Mouse (Mus musculus) heart, postnatal 0 days (tissue): ENCODE measurements around the gene Asb16.

Experiments
- CTCF ChIP-seq: IDR thresholded peaks from 2 replicates; pipeline ENCODE4 v1.5.1; 2016; ENCODE audit warnings: antibody characterized with exemption, control low read depth, low read depth
- EP300 ChIP-seq: IDR thresholded peaks from 2 replicates; pipeline ENCODE4 v1.6.1; 2016; ENCODE audit warnings: antibody characterized with exemption, low read depth

- no peak for TF ChIP-seq CTCF
- TF ChIP-seq EP300, result no peak
Measured at GRCm38 (mm10) chr11:102228191-102228545, 40.4 kb upstream of the Asb16 start.
